Mouse (Mus musculus) kidney, adult 2 months (tissue): ENCODE data around the gene Abraxas2. TPM values are rescaled to one million over a fixed set of nuclear protein-coding genes. Genes with fewer than 3 reads are reported as not detected.

Experiments
- DNase-seq: peaks from one replicate; pipeline ENCODE4 v3.0.0; 2021
- H3K27ac ChIP-seq: fragments of 200-500 bp; 2 replicates; pipeline ENCODE4 v1.5.1; 2012; ENCODE audit warnings: low read depth, low read length, control low read depth, inconsistent platforms; ENCODE audit not compliant: insufficient read depth
- H3K27me3 ChIP-seq: fragments of 200-500 bp; replicated peaks from 2 replicates; pipeline ENCODE4 v1.6.1; 2012; ENCODE audit warnings: mild to moderate bottlenecking, moderate library complexity, low read length, inconsistent platforms; ENCODE audit not compliant: control insufficient read depth, insufficient read depth
- H3K36me3 ChIP-seq: fragments of 200-500 bp; 2 replicates; pipeline ENCODE4 v1.6.1; 2012; ENCODE audit warnings: mild to moderate bottlenecking, moderate library complexity, low read length, inconsistent platforms; ENCODE audit not compliant: control insufficient read depth, insufficient read depth
- H3K4me1 ChIP-seq: fragments of 200-500 bp; 2 replicates; pipeline ENCODE4 v1.6.1; 2011; ENCODE audit warnings: low read length; ENCODE audit not compliant: control insufficient read depth, insufficient read depth
- H3K4me3 ChIP-seq: fragments of 200-500 bp; 2 replicates; pipeline ENCODE4 v1.5.1; 2011; ENCODE audit warnings: mild to moderate bottlenecking, low read depth, low read length, control low read depth; ENCODE audit not compliant: insufficient read depth
- CTCF ChIP-seq: fragments of 200-500 bp; conservative IDR thresholded peaks from 2 replicates; pipeline ENCODE4 v1.5.1; 2011; ENCODE audit warnings: low read depth, mild to moderate bottlenecking, control low read depth, low read length, moderate library complexity, mixed read lengths; ENCODE audit not compliant: insufficient read depth, insufficient read length
- POLR2A ChIP-seq: fragments of 200-500 bp; IDR thresholded peaks from one replicate; pipeline ENCODE4 v1.6.1; 2011; ENCODE audit warnings: low read depth, low read length, control low read depth
- WGBS: fragments of 180-500 bp; shearing (Covaris S2); methylation state at CpG from one replicate; pipeline ENCODE4 v1.1.7; 2018; 5-methylcytosine and 5-hydroxymethylcytosine counted together
- polyA plus RNA-seq: library from polyadenylated mRNA; depleted of rRNA; stranded (reverse); fragments of >200 nt; gene quantifications from 2 replicates; pipeline ENCODE4 v1.2.3, GENCODE M21; 2012

Abraxas2 gene
- polyA plus RNA-seq, 1 experiment, result 17.9 TPM

DNA sequence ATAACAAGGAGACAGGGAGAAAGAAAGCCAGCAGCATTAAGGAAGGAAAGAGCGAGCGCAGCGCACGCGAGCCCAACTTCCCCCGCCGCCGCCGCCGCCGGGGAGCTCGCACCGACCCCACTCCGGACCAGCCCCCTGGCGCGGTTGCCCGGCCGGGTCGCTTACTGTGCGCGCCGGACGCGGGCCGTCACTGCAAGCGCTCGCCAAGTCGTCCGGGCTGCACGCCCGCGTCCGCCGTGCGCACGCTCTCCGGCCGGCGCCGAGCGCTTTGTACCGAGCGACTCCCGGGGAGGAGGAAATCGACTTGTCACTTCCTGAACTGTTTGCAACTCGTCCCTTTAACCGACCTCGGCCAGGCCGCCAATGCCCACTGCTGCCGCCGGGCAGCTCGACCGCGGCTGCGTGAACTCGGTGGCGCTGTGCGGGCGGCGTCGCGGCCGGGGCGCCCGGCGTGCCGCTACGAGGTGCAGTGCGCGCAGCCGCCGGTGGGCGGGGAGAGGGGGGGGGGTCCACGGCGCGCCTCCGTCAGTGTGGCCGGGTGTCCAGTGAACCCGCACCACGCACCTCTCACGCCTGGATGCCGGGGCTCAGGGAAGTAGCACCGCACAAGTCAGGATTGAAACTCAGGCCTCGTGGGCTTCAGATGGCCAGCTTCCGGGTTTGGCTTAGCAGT is 45.5 kb upstream of the Abraxas2 start, which contains the start of gene Fam53b:
Fam53b (minus strand) TSS at position 471 of the 673 bp plus-strand sequence.
- Histone ChIP-seq H3K4me3 (peak within 1 kb of the TSS; percentile 76), H3K27ac (peak within 1 kb of the TSS; percentile 67), H3K36me3 (no peaks in the 10 kb centered on the region), H3K27me3 (no peaks in the 10 kb centered on the region), H3K4me1 (peaks cover 12% of the 10 kb centered on the region; the same call in 1 of the 2 replicates)
- TF ChIP-seq CTCF (no peak), POLR2A (peak; percentile 9)
- under 1% methylated on average over 84 of the region's 85 CpGs for WGBS
- peak; percentile 86 for DNase-seq

GRCm38 (mm10) chr7:132814089-132814450 is 45.0 kb upstream of the Abraxas2 start:
- DNase-seq, result no peak
- Histone ChIP-seq H3K4me1 (peaks cover 8% of the 10 kb centered on the region; the same call in 1 of the 2 replicates), H3K36me3 (no peaks in the 10 kb centered on the region), H3K27ac (peak overlapping the region; percentile 67), H3K27me3 (no peaks in the 10 kb centered on the region), H3K4me3 (peak overlapping the region; percentile 76)
- WGBS, result 2% methylated on average over 7 of the region's 7 CpGs
- no peak for TF ChIP-seq CTCF
- no peak for TF ChIP-seq POLR2A

- no peaks in the 10 kb centered on the region for H3K36me3 ChIP-seq
- H3K27ac ChIP-seq, result no peak overlapping the region
- no peaks in the 10 kb centered on the region for H3K27me3 ChIP-seq
- no peak for TF ChIP-seq CTCF
- no peak for TF ChIP-seq POLR2A
- WGBS, result 77% methylated on average over 5 of the region's 5 CpGs
- no peak overlapping the region for H3K4me3 ChIP-seq
- DNase-seq, result no peak
- H3K4me1 ChIP-seq, result peaks cover 3% of the 10 kb centered on the region; the same call in 1 of the 2 replicates
Measured at GRCm38 (mm10) chr7:132815081-132815480, 43.9 kb upstream of the Abraxas2 start.

- 97% methylated on average over 2 of the region's 2 CpGs for WGBS
- DNase-seq, result no peak
- no peaks in the 10 kb centered on the region for H3K27me3 ChIP-seq
Measured at GRCm38 (mm10) chr7:132816528-132816927, 42.5 kb upstream of the Abraxas2 start.

GRCm38 (mm10) chr7:132817056-132817455 is 42.0 kb upstream of the Abraxas2 start:
- TF ChIP-seq POLR2A, result no peak
- 98% methylated on average over 6 of the region's 6 CpGs for WGBS
- no peak for DNase-seq
- Histone ChIP-seq H3K4me3 (no peak overlapping the region), H3K27me3 (no peaks in the 10 kb centered on the region), H3K36me3 (no peaks in the 10 kb centered on the region), H3K27ac (no peak overlapping the region), H3K4me1 (peaks cover 3% of the 10 kb centered on the region; the same call in 1 of the 2 replicates)

More at GRCm38 (mm10) chr7:132816528-132816927, 42.5 kb upstream of the Abraxas2 start:
- Histone ChIP-seq H3K36me3 (no peaks in the 10 kb centered on the region), H3K27ac (no peak overlapping the region), H3K4me1 (peaks cover 3% of the 10 kb centered on the region; the same call in 1 of the 2 replicates), H3K4me3 (no peak overlapping the region)
- no peak for TF ChIP-seq POLR2A
- no peak for TF ChIP-seq CTCF

DNA sequence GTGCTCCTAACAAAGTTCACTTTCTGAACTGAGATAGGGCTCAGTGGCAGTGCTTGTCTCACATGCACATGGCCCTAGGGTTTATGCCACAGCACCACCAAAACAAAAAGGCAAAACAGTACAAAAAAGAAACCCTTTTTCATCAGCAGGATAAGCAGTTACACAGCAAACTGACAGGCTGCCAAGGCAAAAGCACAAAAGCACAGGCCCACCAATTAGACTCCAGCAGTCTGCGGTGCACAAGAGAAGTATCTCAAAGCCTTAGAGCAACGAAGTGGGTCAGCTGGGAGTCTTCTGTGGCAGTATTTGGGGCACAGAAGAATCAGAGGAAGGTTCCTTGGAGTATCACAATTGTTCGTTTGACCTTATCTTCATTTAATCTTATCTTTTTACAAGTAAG is 38.3 kb upstream of the Abraxas2 start:
- TF ChIP-seq CTCF (no peak), POLR2A (no peak)
- Histone ChIP-seq H3K4me3 (no peak overlapping the region), H3K27ac (no peak overlapping the region), H3K27me3 (no peaks in the 10 kb centered on the region), H3K4me1 (no peaks in the 10 kb centered on the region), H3K36me3 (no peaks in the 10 kb centered on the region; the same call in 1 of the 2 replicates)
- WGBS, result 80% methylated on average over 3 of the region's 3 CpGs
- DNase-seq, result no peak

DNA sequence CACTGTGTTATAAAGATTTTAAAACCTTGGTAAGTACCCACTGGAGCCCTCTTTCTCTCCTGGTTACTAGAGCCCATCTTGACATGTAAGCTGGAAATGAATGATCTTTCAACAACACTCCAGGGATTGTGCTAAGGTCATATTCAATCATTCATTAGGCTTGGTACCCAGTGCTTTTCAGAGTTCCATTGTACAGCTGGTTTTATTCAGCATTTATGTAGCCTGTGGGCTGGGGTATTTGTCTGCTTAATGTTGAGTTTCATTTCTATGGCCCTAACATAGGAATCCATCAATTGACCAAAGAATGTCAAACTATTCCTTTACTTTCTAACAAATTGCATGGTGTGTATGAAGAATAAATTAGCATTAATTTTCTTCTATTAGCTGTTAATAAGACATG is 35.2 kb upstream of the Abraxas2 start:
- Histone ChIP-seq H3K27ac (no peak overlapping the region), H3K4me3 (no peak overlapping the region), H3K4me1 (no peaks in the 10 kb centered on the region), H3K36me3 (no peaks in the 10 kb centered on the region; the same call in 1 of the 2 replicates), H3K27me3 (no peaks in the 10 kb centered on the region)
- TF ChIP-seq CTCF (no peak), POLR2A (no peak)
- DNase-seq, result no peak
